Mouse (Mus musculus): ENCODE measurements around the gene Bsnd.

The Bsnd gene

GRCm38 (mm10) chr4:106492116-106492515, at the start of gene Bsnd:
Gene Bsnd (minus strand): TSS chr4:106492283.
- DNase-seq (ENCODE audit: low spot score), result no peak

GRCm38 (mm10) chr4:106541491-106541890, 49.4 kb upstream of the Bsnd start:
- no peak for DNase-seq (ENCODE audit: low spot score)

DNA sequence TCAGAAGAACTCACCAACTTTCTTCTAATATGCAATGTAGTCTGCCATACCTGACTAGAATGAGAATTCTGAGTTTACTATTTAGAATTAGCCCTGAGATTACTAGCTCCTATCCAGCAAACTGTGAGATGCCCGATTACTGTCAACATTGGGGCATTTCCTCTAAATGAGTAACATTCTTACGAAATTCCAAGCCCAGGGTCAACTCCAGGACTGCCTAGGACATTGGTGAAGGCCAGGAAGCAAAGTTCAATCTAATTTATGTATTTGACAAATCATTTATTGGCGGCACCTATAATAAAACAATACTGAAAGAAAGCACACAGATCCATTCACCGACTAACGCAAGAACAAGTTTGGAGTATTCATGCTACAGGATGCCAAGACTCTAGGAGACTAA, 47.7 kb upstream of the Bsnd start:
- no peak for DNase-seq (ENCODE audit: low spot score)

DNA sequence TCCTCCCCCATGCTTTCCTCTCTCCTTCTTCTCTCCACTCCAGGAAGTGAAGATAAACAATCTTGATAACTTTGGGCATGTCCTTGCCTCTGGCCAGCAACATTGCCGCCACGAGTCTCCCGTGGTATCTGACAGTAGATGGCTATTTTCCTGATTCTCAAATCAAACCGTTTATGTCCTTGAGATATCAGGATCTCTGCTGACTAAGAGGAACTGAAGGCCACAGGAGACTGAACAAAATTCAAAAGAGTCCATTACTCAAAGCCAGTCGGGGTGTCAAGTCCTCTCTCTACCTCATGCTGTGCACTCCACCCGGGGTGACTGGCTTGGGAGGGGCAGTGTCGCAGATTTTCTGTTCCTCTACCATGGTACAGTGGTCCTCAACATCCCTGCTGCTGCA, 42.2 kb upstream of the Bsnd start:
- no peak for DNase-seq (ENCODE audit: low spot score)

DNA sequence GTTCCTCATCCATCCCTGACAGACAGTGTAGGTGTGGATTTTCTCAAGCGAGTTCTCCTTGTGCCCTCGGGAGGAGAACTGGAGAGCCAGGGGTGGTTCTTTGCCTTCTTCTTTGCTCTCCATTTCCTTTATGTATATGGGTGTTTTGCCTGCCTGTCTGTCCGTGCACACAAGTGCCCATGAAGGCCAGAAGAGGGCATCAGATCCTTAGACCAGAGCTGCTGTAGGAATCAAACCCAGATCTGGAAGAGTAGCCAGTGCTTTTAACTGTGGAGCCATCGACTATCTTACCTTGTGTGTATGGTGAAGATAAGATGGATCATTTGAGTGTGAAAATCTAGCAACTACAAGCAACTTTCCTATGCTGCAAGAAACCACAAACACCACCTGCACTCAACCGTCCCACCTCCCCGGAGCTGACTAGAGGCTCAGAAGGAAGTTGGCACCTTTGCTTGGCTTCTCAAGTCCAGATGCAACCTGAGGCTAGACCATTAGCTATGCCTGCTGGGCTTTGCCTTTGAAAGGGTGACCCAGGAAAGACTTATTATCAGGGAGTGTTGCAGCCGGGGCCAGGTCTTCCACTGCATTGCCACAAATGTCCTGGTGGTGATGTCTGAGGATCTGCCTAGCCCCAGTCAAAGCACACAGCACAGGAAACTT, 41.5 kb upstream of the Bsnd start:
- no peak for DNase-seq (ENCODE audit: low spot score)

- no peak for DNase-seq (ENCODE audit: low spot score)
Observed at GRCm38 (mm10) chr4:106530113-106530482, 38.0 kb upstream of the Bsnd start.

DNA sequence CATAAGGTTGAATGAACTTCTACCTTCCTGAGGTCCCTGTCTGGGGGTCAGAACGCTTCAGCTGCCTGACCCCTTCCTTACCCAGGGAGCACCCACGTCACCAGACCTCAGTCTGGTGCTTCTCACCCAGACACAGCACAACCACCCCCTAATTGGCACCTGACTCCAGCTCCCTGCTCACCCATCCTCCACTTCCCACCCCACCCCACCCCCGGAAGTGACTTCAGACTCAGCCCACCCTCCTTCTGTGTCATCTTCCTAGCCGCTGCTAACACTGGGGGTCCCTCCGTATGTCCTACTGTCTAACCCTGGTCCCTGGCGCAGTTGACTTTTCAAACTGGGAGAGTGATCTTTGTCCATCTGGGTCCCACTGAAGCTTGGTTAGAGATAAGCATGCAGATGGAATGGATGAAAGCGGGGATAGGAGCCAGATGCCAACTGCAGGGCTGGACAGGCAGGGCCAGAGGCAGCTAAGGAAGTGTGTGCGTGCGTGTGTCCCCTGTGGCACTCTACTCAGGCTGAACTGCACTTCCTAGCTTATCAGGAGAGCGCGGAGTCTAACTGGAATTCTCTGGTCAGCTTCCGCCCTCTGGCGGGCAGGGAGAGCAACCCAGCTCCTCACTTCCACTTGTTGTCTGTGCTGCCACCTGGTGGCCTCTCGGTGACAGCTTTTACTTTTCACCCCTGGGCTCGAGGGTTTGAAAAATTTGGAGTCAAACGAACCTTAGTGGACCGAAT, 37.5 kb upstream of the Bsnd start:
- DNase-seq (ENCODE audit: low spot score), result peak; percentile 91

DNA sequence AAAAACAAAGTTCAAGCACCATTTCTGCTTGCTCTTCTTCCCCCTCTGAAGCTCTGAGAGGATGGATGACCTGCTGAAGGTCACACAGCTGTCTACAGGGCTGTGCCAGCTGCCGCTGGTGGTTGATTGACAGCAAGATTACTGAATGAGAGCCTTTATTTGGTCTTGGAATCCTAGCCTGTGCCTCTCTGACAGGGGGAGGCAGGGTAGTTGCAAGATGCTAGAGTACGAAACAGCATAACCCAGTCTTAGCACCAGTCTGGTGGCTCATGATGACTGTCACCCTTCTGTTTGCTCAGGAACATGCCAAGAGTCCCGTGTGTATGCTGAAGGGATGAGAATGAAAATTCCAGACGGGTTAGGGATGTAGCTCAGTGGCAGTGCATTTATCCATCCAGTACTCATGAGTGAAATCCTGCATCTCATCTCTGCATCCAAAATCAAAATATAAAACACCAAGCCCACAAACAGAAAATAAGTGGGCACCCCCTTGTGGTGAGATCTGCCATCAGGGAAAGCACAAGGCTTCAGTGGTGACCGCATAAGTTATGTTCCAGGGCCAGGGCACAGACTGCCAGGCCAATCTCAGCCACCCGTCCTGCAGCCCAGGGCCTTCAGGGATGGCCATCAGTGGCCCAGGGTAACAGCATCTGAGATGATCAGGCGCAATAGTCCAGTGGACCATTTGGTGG, 35.9 kb upstream of the Bsnd start:
- DNase-seq (ENCODE audit: low spot score), result no peak

- no peak for DNase-seq (ENCODE audit: low spot score)
Observed at GRCm38 (mm10) chr4:106525001-106525400, 32.9 kb upstream of the Bsnd start.

DNA sequence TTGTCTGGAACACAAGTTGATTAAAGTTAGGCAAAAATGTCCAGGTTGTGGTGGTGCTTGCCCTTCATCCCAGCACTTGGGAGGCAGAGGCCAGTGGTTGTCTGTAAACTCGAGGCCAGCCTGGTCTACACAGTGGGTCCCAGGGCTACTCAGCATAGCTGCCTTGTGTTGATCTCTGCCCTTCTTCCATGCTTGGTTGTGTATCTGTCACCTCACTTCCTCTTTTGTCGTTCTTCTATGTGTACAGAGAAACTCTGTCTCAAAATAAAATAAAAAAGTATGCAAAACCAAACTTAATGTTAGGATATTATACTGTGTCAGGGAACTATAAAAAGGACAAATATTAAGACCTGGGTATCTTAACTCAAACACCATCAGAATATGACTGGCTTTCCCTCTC, 32.0 kb upstream of the Bsnd start:
- DNase-seq (ENCODE audit: low spot score), result no peak

DNA sequence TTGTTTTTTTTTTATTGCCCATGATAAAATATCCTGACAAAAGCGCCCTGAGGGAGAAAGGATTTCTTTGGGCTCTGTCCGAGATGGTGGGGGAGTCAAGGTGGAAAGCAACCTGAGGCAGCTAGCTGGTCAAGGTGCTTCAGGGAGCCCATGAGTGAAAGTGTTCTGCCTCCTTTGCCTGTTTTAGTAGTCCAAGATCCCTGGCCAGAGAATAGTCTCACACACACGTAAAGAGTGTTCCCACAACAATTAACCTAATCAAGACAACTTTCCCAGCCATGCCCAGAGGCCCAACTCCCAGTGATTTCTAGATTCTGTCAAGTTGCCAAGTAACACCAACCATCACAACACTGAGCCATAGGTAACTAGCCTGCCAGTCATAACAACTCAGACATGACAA, 30.5 kb upstream of the Bsnd start:
- DNase-seq (ENCODE audit: low spot score), result no peak

DNA sequence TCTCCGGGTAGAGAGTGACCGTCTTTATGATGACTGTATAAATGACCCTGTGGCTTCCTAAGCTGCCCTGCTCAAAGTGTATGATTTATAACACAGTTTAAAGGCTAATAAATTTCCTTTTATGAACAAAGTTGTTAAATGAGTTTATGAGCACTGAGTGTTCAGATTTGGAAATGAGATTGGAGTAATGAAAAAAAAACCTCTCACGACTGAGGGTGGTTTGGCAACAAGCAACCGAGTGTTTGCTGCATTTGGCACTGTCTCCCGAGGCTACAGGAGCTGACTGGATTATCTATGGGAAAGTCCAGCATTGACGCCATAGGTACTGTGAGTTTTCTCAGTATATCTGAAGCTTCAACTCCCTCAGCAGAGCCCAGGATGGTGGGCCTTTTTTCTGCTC, 22.5 kb upstream of the Bsnd start:
- peak; percentile 39 for DNase-seq (ENCODE audit: low spot score)

DNA sequence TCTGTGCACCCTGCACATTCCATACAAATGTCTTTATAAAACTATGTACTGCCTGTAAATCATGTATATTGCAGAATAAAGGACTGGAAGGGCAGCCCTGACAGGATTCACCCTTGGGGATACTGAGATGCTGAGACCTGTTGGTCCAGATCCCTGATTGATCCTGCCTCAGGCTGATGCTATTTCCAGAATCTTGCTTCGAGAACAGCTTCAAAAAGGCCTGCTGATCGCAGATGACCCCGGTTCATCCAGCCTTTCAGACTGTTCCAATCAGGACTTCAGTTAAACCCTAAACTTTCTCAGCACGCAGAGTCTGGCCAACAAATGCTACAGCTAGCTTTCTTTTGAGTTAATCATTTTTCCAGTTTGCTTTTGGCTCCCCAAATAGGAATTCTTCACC, 17.8 kb upstream of the Bsnd start:
- no peak for DNase-seq (ENCODE audit: low spot score)

DNA sequence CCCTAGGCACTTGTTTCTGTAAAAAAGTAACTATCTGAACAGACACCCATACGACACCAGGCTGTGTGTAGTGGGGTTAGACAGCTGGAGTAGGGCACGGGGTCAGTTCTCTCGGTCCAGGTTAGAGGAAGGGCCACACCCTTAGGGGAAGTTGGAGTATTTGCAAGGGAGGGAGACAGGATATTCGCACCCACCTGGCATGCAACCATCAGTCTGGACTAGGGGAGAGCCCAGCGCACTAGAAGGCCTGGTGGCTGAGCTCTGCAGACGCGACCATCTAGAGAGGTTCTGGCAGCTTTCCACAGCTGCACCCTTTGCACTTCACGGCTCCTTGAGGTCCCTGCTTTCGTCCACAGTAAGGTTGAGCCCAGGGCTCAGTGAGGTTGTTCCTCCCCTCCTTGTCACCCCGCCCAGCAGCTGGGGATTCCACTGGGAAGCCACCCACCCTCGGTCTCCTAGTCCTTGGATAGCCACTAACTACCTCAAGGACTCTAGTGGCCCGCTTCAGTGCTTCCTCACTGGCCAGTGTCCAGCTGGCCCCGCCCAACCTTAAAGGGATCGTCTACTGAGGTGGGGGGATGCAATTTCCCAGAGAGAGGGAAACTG, 13.5 kb upstream of the Bsnd start:
- DNase-seq (ENCODE audit: low spot score), result no peak

DNA sequence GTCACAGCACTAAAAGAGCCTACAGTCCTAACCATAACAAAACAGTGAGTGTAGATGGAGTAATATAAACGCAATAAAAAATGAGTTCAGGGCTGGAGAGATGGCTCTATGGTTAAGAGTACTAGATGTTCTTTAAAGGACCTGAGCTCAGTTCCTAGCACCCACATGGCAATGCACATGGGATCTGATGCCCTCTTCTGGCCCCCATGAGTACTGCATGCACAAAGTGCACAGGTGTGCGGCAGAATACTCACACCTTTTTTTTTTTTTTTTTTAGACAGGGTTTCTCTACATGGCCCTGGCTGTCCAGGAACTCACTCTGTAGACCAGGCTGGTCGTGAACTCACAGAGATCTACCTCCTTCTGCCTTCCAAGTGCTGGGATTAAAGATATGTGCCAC, 11.5 kb upstream of the Bsnd start:
- DNase-seq (ENCODE audit: low spot score), result no peak

DNA sequence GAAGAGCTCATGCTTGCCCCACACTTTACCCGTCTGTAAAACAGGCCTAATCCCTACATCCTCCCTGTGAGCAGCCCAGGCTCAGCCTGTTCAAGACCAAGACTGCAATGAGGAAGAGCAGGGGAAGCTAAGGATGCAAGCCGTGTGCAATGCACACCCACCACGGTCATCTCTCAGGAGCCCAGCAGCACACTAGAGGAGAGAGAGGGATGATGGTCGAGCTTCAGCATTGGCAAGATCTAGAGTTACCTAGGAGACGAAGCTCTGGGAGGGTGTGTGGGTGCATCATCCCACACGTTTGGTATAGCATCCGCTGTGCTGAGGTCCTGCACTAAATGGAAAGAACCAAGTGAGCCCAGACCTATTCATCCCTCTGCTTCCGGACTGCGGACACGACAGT, 8.0 kb upstream of the Bsnd start:
- no peak for DNase-seq (ENCODE audit: low spot score)

DNA sequence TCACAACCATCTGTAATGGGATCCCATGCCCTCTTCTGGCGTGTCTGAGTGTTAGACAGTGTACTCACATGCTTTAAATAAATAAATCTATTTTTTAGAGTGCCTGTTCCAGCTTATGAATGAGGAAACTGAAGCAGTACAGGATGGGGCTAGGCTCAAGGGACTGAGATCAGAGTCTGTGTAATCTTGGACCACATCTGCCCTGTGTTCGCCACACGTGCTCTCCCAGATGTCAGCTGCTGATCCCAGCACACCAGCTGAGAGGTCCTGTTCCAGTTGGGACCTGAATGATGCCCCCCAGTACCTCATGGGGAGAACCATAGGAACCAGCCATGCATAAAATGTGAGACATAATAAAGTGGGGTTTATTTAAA, 6.4 kb upstream of the Bsnd start:
- no peak for DNase-seq (ENCODE audit: low spot score)

DNA sequence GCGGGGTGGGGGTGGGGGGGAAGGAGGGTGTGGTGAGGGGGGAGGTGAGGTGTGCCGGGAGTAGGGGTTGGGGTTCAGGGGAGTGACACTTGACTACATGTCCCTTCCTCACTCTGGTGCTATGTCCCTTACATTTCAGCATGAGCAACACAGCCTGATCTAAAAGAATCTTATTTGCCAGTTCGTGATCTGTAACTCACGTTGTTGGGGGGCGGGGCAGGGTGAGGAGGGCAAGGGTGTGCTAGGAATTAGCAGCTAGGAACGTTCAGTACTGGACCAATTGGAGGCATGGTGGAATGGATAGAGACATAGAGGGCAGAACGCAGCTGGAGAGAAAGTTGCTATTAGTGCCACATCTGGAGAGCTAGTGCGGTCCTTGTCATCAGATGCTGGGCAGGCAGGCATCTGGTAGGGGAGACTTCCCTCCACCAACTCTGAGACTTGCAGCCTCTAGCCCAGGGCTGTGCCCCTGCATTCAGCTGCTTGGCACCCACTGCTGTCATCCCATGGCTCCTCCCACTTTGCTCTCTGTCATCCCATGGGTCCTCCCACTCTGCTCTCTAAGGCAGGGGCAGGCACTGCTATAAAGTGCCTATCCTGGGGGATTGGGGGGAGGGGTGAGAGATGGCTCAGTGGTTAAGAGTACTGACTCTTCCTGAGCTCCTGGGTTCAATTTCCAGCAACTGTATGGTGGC, 5.8 kb upstream of the Bsnd start:
- no peak for DNase-seq (ENCODE audit: low spot score)

- no peak for DNase-seq (ENCODE audit: low spot score)
Observed at GRCm38 (mm10) chr4:106496833-106497232, 4.8 kb upstream of the Bsnd start.

GRCm38 (mm10) chr4:106493639-106494038, 1.6 kb upstream of the Bsnd start:
- DNase-seq (ENCODE audit: low spot score), result no peak

- no peak for DNase-seq (ENCODE audit: low spot score)
Observed at GRCm38 (mm10) chr4:106490620-106491019, 1.5 kb downstream of the Bsnd start.

- DNase-seq (ENCODE audit: low spot score), result no peak
Observed at GRCm38 (mm10) chr4:106483831-106484230, 8.3 kb downstream of the Bsnd start.

Measured in urinary bladder, postnatal 14 days (tissue).